Mouse (Mus musculus) cortical plate, adult 2 months (tissue): ENCODE data around the gene Gcm2.

ENCODE experiments used
- CTCF ChIP-seq: fragments of 200-500 bp; IDR thresholded peaks from 2 replicates; pipeline ENCODE4 v1.5.1; 2011; ENCODE audit warnings: mild to moderate bottlenecking, control low read depth, low read length; ENCODE audit not compliant: insufficient read depth; ENCODE audit errors: extremely low read depth
- POLR2A ChIP-seq: fragments of 200-500 bp; IDR thresholded peaks from 2 replicates; pipeline ENCODE4 v1.6.1; 2011; ENCODE audit warnings: mild to moderate bottlenecking, low read length, control low read depth; ENCODE audit not compliant: insufficient read depth; ENCODE audit errors: extremely low read depth

DNA sequence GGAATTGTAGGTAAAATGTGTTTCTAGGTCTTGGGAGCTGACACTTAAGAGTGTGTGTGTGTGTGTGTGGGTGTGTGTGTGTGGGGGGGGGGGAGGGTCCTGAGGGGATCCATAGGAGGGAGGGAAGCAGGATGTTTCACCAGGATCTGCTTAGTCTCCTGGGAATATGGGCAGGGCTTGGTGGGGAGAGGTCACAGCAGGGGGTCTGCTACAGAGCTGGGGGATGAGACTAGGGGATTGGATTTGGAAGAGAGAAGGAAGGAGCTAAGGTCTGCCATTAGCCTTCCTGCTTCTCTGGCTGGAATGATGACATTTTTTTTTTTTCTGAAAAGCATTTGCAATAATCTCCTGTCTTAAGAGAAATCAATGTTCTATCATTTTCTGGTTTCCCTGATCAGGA is 22.1 kb downstream of the Gcm2 start:
- TF ChIP-seq POLR2A (no peak), CTCF (no peak)
